Mouse (Mus musculus) thymus, postnatal 0 days (tissue): Measurements from ENCODE around the gene Cfap61. TPM values are rescaled to one million over a fixed set of nuclear protein-coding genes. Genes with fewer than 3 reads are reported as not detected.

Experiments
- DNase-seq: peaks from one replicate; pipeline ENCODE4 v3.0.0-alpha.2; 2015; ENCODE audit warnings: low spot score
- polyA plus RNA-seq: library from polyadenylated mRNA; unstranded; fragments of >200 nt; fragmentation: Nextera tagmentation; extraction: Ambion mirVana; gene quantifications from 2 replicates; pipeline ENCODE4 v1.2.1, GENCODE M21; 2015

Gene Cfap61
- polyA plus RNA-seq, 1 experiment from 2014 or later: 0.30 TPM

DNA sequence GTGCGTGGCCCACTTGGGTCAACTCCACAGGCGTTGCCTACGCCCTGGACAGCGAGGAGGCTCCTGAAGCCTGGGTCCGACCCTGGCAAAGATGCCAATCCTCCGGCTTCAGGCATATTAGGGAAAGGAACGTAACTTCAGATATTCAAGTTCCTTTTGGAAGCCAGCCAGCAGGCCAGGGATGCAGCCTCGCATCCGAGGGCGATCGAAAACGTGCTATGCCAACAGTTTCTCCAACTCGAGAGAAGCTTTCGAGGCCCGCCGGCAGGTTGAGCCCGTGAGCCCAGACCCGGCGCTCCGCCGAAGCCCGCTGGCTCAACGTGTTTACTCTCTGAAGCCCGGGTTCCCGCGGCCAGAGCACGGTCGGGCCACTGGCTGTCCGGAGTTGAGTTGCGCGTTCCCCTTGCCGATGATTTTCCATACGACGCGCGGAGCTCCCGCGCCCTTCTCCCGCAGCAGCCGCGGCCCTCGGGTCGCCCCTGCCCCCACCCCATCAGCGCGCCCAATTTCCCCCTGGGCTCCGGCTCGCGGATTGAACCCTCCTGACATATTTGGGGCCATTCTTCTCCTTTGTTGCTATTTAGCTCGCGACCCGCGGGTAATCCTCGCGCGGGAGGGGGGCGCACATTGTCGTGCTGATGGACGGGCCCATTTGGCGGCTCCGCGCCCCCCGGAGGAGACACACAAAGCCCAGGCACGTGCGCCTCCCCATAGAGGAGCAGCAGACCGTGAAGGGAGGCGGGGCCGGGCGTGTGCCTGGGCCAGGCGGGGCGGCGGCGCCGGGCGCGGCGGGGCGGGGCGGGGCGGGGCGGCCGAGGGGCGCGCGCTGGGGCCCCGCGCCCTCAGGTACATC lies 286.7 kb downstream of the Cfap61 start, which contains the start of gene Insm1:
Gene Insm1 (plus strand): TSS at position 846 of the 853 bp plus-strand sequence.
- no peak for DNase-seq

DNA sequence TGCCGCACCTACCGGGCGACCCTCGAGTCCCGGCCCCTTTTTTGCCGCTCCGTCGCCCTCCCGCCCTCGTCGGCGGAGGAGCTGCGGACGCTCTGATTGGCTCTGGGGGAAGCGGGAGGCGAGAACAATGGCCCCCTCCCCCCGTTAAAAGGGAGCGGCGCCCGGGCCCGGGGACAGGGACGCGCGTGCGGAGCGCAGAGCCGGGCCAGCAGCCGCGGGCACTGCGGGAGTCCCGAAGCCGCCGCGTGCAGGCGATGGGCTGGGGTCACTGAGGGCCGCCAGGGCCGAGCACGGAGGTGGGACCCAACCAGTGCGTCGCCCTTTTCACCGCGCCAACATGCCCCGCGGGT lies 287.3 kb downstream of the Cfap61 start:
- no peak for DNase-seq

DNA sequence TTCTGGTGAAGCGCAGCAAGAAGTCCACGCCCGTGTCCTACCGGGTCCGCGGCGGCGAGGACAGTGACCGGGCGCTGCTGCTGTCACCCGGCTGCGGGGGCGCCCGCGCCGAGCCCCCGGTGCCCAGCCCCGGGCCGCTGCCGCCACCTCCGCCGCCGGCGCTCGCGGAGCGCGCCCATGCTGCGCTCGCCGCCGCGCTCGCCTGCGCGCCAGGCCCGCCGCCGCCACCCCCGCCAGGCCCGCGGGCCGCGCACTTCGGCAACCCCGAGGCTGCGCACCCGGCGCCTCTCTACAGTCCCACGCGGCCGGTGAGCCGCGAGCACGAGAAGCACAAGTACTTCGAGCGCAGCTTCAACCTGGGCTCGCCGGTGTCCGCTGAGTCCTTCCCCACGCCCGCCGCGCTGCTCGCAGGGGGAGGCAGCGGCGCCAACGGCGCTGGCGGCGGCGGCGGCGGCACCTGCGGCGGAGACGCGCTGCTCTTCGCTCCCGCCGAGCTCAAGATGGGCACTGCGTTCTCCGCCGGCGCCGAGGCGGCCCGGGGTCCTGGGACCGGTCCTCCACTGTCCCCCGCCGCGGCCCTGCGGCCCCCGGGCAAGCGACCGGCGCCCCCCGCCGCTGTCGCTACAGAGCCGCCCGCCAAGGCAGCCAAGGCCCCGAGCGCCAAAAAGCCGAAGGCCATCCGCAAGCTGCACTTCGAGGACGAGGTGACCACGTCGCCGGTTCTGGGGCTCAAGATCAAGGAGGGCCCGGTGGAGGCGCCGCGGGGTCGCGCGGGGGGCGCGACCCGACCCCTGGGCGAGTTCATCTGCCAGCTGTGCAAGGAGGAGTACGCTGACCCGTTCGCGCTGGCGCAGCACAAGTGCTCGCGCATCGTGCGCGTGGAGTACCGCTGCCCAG lies 287.9 kb downstream of the Cfap61 start:
- no peak for DNase-seq

DNA sequence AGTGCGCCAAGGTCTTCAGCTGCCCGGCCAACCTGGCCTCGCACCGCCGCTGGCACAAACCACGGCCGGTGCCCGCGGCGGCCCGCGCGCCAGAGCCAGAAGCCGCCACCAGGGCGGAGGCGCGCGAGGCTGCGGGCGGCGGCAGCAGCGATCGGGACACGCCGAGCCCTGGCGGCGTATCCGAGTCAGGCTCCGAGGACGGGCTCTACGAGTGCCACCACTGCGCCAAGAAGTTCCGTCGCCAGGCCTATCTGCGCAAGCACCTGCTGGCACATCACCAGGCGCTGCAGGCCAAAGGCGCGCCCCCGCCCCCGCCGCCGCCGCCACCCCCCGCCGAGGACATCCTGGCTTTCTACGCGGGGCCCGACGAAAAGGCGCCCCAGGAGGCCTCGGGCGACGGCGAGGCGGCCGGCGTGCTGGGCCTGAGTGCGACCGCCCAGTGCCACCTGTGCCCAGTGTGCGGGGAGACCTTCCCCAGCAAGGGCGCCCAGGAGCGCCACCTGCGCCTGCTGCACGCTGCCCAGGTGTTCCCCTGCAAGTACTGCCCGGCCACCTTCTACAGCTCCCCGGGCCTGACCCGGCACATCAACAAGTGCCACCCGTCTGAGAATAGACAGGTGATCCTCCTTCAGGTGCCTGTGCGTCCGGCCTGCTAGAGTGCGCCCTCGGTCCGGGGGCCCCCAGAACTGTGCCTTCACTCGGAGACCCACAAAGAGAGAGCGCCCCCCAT lies 288.8 kb downstream of the Cfap61 start:
- DNase-seq: no peak

DNA sequence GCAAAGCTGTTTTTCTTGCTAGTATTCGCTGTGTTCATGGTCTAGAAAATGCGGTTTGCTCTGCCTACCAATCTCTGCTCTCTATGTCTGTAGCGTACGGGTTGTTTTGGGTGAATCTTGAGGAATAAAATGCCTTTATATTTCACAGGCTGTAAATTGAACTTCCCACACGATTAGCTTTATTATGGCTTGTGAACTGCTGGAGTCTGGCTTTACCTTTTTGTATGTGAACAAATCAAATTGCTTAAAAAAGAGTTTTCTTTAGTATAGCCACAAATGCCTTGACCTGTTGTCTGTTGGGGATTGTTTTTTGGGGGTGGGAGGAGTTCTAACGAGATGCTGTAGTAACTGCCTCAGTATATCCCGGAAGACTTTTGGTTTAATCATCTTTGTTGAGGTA lies 289.6 kb downstream of the Cfap61 start:
- no peak for DNase-seq

DNA sequence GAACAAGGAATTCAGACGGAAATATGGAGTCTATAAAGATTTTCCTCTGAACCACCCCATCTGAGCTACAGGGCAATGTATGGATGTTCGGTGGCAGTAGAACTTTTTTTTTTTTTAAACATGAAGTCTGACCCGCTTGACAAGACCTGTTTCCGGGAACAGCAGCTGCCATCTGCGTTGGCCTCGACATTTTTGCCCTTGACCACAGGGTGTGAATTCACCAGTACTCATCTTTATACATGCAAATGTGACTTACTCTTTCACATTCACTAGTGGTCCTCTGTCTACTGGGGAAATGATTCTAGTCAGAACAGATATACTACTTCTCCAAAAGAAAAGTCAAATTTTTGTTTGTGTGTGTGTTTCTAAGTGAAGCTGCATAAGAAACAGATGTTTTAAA lies 291.2 kb downstream of the Cfap61 start:
- DNase-seq: no peak

DNA sequence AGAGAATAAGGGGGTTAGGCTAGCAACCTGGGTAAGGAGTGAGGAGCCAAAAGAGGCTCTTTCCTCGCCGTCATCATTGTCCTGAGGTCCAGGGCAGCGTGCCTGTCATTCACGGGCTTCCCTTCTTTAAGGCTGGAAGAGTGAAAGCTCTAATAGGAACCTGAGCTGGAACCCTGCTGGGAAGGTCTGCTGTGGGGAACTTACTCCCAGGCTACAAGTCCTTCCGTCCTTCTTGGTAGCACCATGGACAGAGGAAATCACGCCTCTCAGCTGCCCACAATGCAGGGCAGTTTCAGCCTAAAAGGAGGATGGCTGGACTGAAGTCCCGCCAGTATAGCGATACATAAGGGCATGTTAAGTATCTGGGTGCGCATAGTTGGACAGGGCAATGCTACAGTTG lies 291.9 kb downstream of the Cfap61 start:
- DNase-seq: no peak

DNA sequence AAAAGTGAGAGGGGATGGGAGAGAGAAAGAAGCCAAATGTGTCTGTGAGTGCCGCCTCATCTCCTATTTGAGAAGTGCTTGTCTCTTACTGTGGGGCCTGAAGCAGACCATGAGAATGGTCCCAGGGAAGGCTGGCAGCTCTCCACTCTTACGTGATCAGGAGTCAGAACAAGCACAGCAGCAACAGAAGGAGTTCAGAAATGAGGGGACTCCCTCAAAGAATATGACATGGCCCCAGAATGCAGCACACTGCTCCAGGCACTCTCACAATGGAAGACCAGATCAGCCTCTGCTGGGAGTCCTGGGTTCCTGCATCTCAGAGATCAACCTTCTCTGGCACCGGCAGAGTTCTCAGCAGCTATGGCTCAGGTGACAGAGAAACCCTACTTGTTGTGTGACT lies 293.1 kb downstream of the Cfap61 start:
- DNase-seq: no peak

DNA sequence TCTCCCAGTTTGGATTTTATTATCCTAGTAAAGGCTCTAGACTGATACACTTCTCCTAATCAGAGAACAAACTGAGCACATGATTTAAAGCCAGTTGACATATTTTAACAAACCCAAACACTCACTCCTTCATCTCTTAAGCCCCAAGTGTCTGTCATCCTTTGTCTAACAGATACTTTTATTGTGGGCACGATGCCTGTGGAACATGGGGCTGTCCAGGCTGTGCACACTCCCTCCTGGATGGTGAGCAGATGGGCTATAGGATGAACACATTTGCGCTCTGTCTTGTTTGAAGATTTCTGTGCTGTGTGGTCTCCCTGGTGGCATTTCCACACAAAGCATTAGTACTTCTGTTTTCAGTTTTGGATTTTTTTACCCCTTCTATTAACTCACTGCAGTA lies 293.9 kb downstream of the Cfap61 start:
- DNase-seq: no peak

DNA sequence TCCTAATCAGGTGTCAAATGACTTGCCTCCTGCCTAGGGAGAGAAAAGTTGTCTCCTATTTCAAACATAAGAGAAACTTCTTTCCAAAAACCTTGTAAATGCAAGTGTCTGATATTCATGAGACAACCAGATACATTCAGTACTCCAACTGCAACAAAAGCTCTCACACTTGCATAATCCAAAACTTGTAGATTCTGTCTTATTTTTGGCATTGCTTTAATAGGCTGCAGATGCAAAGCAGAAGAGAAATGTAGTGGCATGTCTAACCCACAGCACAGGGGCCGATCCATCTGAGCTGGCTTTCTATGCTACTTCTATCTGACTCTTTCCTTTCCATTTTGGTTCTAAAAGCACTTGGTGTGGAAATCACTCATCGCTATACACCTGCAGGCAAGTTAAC lies 296.9 kb downstream of the Cfap61 start:
- DNase-seq: no peak

DNA sequence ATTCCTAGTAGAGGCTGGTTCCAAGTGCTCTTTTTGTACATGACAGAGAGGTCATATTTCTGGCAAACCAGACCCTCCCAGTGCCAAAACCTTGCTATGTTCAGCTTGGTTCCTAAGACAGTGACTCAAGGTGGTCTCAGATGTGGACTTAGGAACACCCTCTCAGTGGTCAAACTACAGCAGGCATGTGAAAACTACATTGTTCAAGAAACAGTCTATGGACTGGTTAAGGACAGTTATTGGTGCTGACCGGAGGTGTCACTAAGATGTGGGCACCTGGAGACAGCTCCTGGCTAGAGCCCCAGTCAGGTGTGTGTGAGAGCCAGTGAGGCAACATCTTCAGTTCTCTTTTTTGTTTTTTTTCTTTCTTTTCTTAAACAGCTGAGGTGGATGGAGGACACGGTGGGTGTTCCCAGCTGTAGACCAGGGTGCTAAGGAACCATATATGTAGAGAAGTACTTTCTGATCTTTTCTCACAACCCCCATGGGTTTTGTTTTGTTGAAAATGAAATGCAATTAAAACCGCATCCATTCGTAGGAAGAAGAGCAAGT lies 304.7 kb downstream of the Cfap61 start:
- no peak for DNase-seq

DNA sequence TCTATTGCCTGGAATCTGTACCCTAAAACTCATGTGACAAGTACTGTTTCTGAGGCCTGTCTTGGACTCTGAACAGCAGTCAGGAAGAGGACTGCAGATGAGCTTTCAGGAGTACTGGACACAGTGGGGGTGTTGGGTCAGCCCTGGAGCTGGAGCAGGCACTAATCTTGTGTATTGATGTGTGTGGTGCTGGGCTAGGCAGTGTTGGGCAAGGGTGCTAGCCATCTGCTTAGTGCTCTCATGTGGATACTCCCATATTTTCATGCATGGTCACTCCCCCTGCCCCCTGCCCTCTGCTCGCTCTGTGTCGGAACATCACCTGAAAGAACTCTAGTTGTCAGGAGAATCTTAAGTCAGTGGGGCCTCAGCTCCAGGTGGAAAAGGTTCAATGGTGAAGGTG lies 309.5 kb downstream of the Cfap61 start:
- no peak for DNase-seq

DNA sequence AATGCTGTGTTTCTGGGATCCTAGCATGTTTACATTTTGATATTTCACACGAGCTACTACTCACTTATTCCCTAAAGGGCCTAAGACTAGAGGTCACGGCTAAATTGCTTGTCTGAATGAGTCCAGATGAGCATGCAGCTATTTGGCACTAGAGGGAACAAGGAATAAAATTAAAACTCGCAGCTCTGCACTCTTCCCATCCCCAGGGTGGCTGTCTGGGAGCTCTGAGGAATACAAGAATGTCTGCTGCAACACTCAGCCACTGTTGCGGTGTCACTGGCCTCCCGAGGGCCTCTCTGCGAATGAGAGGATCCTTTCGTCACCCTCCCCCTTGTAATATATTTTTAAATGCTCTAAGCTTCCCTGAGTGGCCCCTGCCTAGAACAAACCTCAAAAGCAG lies 310.8 kb downstream of the Cfap61 start:
- no peak for DNase-seq

DNA sequence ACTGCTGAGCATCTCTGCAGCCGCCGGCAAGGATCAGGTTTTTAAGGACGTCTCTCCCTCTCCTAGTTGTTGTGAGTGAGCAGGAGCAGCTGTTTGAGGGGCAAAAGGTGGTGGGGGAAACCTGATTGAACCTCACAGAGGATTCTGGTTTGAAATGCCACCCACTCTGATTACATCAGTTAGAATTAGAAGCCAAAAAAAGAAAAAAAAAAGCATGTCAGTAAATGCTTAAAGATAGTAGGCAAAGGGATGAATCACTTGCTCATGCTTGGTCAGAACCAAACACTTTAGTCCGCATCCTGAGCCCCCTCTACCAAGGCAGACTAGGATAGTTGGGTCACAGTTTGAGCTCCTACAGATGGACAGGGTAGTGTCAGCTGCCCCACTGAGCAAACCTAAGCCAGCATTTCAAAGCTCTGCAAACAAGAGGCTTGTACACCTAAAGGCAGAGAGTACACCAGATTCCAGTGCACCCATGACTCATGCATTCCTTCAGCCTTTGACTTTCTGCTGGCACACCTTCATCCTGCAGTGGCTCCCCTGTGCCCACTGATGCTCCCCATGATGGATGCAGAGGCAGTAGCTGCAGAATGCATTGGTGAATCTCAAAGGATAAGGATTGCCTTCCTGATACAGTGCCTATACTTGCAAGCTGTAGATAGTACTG lies 312.0 kb downstream of the Cfap61 start:
- no peak for DNase-seq

DNA sequence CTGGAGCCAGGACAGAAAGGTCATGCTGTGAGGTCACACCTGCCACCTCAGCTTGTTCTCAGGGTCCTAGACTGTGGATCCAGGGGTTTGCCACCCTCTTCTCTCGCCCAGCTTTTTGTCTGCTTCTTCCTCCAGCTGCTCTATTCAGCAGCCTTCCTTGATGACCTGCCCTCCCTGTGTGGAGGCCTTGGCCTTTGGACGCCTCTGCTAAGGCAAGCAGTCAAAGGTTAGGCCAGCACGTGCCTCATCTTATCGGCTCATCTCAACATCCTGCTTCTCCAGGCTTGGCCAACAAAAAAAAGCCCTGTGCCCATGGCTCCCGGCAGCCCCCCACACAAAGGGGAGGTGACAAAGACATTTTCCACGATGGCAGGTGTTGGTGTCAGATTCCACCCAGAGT lies 313.0 kb downstream of the Cfap61 start:
- no peak for DNase-seq

DNA sequence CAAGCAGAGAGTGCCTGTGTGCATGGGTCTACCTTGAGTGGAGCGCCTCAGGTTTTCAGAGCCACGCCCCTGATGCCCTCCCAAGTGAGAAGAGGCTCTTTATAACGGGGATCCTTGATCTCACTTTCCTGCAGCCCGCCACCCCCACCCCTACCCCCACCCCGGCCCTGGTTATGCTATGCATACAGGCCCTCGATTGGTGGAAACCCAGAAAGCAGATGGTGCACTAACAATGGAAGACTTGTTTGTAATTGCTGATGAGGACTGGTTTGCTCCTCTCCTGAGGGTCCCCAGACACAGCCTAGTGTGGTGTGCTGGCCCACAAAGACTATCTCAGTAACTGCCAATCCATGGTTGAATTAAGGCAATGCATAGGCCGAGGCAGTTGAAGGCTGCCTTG lies 314.4 kb downstream of the Cfap61 start:
- DNase-seq: no peak

DNA sequence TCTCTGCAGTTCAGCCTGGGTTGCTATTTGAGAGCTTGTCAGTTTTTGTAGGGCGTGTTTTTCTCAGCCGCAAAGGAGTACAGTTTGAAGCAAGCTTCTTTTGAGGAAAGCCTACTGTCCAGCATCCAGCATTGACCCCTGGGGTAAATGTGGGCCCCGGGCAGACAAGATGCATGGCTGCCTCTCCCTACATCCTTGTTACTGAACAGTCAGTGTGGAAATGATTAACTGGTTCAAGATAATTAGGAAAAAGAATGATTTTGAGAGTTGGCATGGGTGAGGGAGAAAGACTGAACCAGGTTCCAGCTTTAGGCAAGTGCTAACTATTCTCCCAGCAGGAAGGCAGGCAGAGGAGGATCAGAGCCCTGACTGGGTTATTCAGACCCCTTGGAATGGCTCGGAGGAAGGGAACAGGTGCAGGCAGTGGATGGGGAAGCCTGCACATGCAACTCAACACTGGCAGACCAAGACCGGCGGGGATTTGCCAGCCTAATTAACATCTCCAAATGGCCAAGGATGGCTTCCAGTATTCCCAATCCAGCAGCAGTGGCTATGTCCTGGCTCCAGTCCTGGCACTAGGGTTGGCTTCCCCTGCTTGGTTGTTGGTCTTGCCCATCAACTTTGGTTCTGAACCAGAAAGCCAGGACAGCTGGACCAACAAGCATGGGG lies 315.8 kb downstream of the Cfap61 start:
- no peak for DNase-seq

DNA sequence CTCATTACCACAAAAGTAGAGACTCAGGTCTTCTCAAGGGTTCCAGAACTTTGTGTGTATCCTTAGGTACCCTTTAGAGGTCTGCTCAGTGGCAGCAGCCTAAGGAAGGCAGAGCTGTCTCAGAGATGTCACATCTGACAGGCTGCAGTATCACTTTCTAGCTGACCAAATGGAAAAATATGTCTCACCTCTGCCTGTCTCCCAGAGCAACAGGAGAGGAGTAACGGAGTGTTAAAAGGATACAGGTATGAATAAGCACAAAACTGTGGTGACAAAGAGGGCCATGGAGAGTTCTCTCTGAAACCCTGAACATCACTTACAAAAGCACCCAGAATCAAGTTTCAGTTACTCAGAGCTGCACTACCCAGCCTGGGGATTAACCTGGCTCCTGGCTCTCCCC lies 319.8 kb downstream of the Cfap61 start:
- DNase-seq: no peak

DNA sequence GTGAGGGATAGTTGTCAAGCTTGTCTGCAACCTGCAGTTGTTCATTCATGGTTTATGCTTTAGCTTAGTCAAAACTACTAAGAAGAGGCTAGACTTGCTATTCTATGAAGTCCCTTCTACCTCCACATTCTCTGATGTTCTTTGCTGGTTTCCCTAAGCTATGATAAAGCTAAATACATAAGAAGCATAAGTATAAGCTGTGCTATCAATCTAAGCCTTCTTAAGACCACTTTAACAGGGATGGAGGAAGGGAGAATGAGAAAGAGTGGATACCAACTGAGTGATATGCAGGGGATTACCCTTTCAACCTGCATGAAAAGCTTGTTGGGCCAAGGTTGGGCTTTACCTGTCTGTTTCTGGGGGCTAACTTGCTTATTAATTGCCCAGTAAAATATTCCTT lies 321.1 kb downstream of the Cfap61 start:
- no peak for DNase-seq

DNA sequence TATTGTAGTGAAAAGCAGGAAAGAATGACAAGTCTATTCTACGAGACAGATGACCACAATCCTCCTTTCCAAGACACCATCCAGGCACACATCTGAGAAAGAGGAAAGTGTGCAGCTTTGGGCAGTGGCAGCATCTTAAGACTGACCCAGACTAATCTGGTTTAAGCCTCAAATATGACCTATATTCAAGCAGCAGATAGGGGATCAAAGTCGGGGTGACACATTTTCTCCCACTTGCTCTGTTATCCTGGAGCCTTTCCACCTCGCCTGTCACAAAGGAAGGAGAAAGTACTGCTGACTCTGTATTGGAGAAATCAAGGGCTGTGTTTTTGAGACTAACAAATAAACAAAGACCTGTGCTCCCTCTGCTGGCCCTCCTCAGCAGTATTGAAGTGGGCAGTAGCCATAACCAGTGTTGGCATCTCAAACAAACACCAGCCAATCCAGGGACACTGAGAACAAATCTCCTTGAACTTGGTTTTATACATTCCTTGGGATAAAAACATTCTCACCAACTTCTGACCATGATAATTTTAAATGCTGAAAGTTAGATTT lies 321.8 kb downstream of the Cfap61 start:
- DNase-seq: no peak
